Mouse (Mus musculus) testis, postnatal 10 days (tissue): ENCODE measurements around the gene Spata22.
"Not testable (repeated sequence)": the region's sequence is repeated elsewhere in the genome, so short reads cannot be mapped to it uniquely, and the experiment has no call there.

Source experiments
- DNase-seq: peaks from one replicate; pipeline ENCODE4 v3.0.0; 2021; ENCODE audit warnings: low spot score

Gene Spata22

GRCm38 (mm10) chr11:73329442-73329841 is at the start of gene Spata22, which contains the start of the genes Aspa and Gm49340:
TSS of gene Spata22 (plus strand) at chr11:73329741.
TSS of gene Aspa (minus strand) at chr11:73329596.
TSS of gene Gm49340 (plus strand) at chr11:73329741.
- peak; percentile 63 for DNase-seq

DNA sequence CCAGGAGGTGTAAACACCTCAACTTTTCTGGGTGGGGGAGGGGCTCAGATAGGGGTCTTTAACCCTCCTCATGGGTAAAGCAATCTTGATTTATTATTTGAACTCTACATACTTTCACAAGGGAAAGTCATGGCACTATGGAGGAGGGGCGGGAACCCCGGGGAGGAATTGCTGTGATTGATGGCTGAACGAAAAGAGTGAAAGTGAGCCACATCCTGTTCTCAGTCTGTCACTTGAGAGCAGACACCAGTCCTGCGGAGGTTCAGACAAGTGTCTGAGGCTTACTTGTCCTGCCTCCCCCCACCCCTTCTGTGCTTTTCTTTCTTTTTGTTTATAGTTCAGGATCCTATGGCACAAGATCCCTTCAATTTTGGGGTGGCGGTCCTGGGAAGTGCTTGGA is 48.8 kb upstream of the Spata22 start:
- DNase-seq: no peak

GRCm38 (mm10) chr11:73281528-73282027 is 48.0 kb upstream of the Spata22 start:
- DNase-seq: peak; percentile 57

DNA sequence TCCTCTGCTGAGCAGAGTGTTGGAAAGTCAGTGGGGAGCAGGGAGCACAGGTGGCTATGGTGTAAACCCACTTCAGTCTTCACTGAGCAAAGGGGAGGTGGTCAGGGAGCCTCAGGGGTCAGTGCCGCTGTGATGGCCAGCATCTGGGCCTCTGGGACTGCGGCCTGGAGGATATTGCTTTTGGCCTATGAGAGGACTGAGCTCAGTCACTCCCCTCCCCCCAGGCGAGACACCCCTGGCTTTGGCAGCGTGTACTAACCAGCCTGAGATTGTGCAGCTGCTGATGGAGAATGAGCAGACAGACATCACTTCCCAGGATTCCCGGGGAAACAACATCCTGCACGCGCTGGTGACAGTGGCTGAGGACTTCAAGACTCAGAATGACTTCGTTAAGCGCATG is 46.2 kb upstream of the Spata22 start:
- DNase-seq: no peak

- DNase-seq: no peak
Measured at GRCm38 (mm10) chr11:73283926-73284325, 45.6 kb upstream of the Spata22 start.

DNA sequence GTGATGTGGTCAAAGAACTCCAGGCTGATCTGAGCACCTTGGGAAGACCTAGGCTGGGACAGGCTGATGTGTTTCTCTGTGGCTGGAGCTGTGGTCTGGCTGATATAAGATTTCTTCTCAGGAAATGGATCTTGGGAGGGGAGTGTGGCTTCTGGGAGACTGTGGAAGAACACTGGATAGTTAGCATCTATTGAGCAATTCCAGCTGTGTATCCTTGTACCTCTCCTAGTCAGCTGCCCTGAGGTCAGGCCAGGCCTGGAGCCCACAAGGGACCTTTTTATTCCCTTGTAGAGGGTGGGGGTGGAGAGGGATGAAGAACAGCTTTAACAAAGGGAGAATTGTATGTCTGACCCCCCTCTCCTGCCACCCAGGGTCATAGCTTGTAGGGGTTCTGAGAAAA is 45.2 kb upstream of the Spata22 start:
- no peak for DNase-seq

GRCm38 (mm10) chr11:73289621-73290020 is 39.9 kb upstream of the Spata22 start:
- DNase-seq: no peak

DNA sequence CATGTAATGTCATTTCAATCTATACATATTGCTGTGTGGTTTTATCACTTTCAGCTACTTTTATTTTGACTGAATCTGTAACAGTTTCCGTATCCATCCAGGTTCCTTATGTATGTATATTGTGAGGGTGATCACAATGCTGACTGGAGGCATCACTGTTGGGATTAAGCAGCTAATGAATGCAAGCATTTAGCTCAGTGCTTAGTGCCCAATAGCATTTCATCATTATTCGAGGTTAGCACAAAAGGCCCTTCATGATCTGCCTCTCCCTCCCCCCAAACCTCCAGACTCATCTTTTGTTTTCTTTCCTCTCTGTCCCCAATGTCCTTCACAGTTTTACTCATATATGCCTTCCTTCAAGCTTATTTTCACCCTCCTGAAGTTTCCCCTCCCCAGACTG is 26.4 kb upstream of the Spata22 start:
- no peak for DNase-seq

DNA sequence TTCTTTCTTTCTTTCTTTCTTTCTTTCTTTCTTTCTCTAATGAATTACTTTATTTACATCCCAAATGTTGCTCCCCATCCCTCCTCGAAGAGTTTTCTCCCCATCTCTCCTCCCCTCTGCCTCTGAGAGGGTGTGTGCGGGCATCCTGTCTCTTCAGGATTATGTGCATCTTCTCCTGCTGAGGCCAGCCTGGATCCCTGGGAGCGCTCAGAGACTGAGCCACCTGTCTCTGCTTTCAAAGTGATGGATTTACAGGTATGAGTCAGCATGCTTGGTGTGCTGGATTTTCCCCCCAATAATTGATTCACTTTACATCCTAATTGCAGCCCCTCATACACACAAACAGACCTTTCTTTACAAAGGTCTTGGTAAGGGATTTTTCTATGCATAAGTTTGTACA is 13.6 kb upstream of the Spata22 start:
- DNase-seq: no peak

DNA sequence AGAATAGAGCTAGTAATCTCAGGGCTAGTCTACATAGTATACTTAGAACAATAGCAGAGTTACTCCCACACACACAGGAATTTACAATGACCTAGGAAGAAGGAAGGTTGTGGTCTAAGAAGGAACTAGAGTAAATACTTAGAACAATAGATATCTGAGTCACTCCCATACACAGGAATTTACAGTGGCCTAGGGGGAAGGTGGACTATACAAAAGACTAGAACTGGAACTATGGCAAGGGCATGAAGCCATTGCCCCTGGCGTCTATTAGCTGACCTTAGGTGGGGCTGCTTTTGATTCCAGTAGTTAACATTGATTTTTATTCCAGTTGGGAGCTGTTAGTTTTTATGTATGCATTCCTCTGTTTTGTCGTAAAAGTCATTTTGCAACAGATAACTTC is 11.0 kb upstream of the Spata22 start:
- not testable (repeated sequence) for DNase-seq

DNA sequence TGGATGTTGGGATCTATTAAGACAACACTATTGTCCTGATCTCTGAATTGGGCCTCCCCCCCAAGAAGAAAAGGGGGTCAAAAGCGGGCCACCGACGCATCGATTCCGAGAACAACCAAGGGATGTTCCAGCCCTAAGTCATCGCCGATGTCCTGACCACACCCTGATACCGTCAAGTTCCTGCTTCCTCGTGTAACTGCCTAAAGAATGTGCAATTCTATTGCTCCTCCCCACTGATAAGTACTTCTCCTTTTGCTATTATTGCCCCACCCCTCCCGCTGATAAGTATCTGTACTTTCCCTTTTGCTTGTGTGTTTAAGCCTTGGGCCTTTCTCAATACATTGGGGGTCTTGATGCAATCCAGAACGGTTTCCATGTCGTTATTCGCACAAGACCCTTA is 8.5 kb upstream of the Spata22 start:
- not testable (repeated sequence) for DNase-seq

DNA sequence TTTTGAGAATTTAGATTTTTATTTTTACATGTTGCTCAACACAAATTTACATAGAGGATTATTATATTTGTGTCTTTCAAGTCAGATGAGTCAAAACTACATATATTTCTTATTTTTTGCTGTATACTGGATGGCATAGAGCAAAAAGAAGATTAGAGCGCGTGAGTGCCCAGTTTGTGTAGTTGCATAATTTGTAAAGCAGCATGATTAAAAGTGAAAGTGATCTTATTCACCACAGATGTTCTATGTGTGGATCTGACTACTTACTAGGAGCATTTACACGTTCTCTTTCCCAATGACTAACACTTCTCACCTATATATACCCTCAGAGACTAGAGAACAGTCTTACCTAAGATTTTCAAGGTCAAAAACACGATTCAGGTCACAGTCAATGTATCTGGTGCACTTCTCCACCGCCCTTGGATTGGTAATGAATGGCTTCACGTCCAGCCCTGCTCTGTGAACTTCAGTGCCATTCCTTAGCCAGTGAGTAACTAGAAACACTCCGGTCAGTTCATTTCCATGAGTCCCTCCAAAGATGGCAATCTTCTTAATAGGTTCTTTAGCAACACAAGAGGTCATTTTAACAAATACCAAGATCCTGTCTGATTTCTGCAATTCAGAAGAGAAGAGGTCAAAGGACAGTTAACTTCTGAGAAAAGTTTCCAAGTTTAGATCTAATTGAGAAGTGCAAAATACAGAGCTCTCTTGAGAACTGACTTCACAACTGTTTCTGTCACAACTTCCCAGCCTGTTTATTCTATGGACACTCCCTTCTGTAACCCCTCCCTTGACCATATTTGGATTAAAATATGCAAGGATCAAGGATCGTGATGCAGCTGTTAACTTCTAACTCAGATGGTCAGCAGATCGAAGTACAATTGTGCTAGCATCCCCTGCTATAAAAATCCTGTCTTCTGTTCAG is 5.4 kb upstream of the Spata22 start:
- DNase-seq: no peak

DNA sequence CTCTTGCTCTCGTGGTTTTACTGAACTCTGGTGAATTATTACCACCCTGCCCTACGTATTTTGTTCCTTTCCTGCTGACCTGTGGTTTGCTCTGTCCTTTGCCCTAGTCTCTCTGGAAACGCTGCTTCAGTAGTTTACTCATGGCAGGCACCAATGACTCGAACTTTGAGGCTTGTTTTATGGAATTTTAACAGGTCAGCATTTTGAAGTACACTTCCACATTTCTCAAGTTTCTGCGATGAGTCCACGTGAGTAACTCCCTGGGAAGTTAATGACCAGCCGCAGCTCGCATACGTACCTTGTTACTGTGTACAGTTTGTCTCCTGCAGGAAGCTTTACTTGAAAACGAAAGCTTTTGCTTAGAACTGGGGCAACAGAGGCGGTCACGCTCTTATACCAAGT is 3.1 kb upstream of the Spata22 start:
- no peak for DNase-seq

DNA sequence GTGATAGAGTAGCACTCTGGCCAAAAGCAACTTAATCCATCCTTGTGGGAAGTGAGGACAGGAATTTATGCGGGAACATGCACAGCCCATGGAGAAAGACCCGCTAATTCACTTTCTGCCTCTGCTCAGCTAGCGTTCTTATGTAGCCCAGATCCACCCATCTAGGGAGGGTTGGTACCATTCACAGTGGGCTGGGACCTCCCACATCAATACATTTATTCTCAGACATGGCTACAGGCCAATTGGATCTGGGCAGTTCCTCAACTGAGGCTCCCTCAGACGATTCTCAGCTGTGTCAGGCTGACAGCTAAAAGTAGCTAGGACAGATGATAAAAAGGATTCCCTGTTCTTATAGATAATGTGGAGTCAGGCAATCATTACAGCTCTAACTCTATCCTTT is 2.2 kb upstream of the Spata22 start:
- no peak for DNase-seq

DNA sequence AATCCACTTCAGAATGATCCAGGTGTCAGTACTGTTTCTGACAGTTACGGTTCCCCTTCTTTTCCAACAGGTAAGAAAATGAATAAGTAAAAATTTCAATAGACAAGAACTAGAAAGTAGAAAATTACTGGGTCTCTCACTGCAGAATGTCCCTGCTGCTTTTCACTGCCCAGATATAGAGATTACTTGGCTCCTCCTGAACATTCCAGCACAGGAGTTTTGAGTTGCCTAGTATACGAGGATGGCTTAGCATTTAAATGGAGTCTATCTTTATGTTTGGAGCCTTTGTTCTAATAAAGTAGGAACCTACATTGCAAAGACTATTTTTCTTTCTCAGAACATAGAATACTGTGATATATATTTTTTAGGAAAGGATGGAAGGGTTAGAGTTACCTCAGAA is 3.8 kb downstream of the Spata22 start:
- DNase-seq: no peak

DNA sequence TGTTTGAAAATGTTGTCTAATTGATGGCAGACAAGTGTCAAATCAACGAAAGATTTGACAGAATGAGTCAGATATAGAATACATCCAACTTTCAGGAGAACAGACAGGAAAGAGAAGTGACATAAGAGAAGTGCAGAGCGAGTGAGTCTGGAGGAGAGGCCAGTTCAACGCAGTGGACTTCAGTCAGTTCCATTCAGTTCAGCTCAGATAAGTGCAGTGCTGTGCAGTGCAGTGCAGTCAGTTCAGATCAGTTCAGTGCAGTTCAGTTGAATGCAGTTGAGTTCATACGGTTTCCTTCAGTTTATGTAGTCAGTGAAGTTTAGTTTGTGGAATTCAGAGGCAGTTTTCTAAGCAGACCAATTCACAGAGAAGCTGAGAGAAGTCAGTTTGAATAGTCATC is 7.4 kb downstream of the Spata22 start:
- DNase-seq: no peak

GRCm38 (mm10) chr11:73350483-73350882 is 20.9 kb downstream of the Spata22 start, which contains the start of gene Olfr20:
TSS of gene Olfr20 (plus strand) at chr11:73350783.
- DNase-seq: no peak

DNA sequence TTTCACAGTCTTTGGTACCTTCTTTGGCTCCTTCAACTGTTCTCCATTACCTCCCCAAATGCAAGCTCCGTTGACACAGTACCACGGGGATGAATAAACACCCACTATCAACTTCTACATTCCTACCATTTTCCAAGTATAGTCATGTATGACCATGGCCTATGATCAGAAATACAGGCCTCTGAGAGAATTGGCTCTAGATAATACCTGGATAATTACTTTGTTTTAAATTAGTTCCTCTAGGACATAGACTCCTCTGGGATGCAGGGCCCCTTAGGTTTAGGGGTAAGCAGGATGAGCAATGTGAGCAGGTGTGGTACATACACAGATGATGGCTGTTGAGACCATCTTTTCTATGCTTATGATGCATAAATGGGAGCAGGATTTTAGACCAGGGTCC is 41.4 kb downstream of the Spata22 start, which contains the start of gene Olfr376:
Olfr376 (plus strand) TSS at position 301 of the 400 bp plus-strand sequence.
- DNase-seq: no peak

DNA sequence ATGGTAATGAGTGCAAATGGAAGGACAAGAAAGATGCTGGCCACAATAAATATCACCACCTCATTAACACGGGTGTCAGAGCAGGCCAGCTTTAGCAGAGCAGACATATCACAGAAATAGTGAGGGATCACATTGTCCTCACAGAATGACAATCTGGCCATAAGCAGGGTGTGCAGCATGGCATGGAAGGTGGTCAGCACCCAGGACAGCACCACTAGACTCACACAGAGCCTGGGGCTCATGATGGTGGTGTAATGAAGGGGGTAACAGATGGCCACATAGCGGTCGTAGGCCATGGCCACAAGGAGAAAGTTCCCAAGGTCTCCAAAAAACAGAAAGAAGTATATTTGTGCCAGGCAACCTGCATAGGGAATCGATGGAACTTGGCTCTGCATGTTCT is 65.8 kb downstream of the Spata22 start:
- no peak for DNase-seq
